Mouse (Mus musculus): ENCODE data around the gene Slc6a11.

GRCm38 (mm10) chr6:114250311-114250710 is 119.3 kb downstream of the Slc6a11 start:
- TF ChIP-seq POLR2A (IDR thresholded peaks at IDR 0.05; ENCODE audit: borderline replicate concordance, insufficient read depth, low read length): no peak
- peak; percentile 96 for TF ChIP-seq CTCF (IDR thresholded peaks at IDR 0.05; ENCODE audit: borderline replicate concordance, insufficient read depth, low read depth, low read length)

Data from cerebellum, adult 2 months (tissue).